Mouse (Mus musculus) large intestine, adult 2 months (tissue): ENCODE measurements around the gene Olfr279. TPM values are rescaled to one million over a fixed set of nuclear protein-coding genes. Genes with fewer than 3 reads are reported as not detected.

ENCODE experiments used
- DNase-seq: peaks from one replicate; pipeline ENCODE4 v3.0.0-alpha.2; 2012; ENCODE audit warnings: low read depth, low spot score
- WGBS: fragments of 180-500 bp; shearing (Covaris S2); methylation state at CpG from one replicate; pipeline ENCODE4 v1.1.7; 2018; 5-methylcytosine and 5-hydroxymethylcytosine counted together
- polyA plus RNA-seq: library from polyadenylated mRNA; depleted of rRNA; stranded (reverse); fragments of >200 nt; gene quantifications from 2 replicates; pipeline ENCODE4 v1.2.3, GENCODE M21; 2012; rRNA removed

Gene Olfr279
- not detected in 2 replicates for polyA plus RNA-seq

GRCm38 (mm10) chr15:98492102-98492501 lies at the start of gene Olfr279:
Gene Olfr279 (plus strand): TSS chr15:98492402.
- DNase-seq: no peak

GRCm38 (mm10) chr15:98444561-98444960 lies 47.6 kb upstream of the Olfr279 start:
- no peak for DNase-seq

More at GRCm38 (mm10) chr15:98492102-98492501, at the start of gene Olfr279:
- WGBS: 38% methylated on average over 4 of the region's 4 CpGs

GRCm38 (mm10) chr15:98448521-98448920 lies 43.7 kb upstream of the Olfr279 start:
- DNase-seq: no peak

More at GRCm38 (mm10) chr15:98444561-98444960, 47.6 kb upstream of the Olfr279 start:
- WGBS: 77% methylated on average over 3 of the region's 3 CpGs

DNA sequence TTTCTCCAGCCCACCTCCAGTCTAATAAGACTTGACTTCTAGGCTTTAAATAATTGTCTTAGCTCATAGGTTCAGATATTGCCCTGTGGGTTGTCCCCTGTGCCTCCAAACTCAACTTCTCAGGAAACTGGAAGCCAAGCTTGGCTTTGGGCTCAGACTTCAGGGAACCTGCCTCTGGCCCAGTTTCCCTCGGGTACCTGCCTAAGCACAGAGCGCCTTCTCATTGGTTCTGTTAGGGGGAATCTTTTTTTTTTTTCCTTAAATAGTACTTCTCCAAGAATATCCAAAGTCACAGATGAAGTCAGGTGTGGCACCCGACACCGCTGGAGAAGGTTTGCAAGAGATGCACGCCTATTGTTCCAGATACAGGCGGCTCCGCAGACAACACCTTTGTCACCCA lies 39.9 kb upstream of the Olfr279 start, which contains the start of gene Olfr281:
TSS of gene Olfr281 (plus strand) at position 301 of the 400 bp plus-strand sequence.
- 93% methylated on average over 7 of the region's 7 CpGs for WGBS
- DNase-seq: no peak

More at GRCm38 (mm10) chr15:98448521-98448920, 43.7 kb upstream of the Olfr279 start:
- WGBS: 58% methylated on average over 4 of the region's 4 CpGs

- DNase-seq: no peak
- 91% methylated on average over 4 of the region's 4 CpGs for WGBS
These were observed 22.6 kb upstream of the Olfr279 start, which contains the start of gene OR5BS1P for GRCm38 (mm10) chr15:98469596-98469995. Gene OR5BS1P (plus strand): TSS chr15:98469896.

- no peak for DNase-seq
- 90% methylated on average over 13 of the region's 13 CpGs for WGBS
These were observed 20.7 kb upstream of the Olfr279 start for GRCm38 (mm10) chr15:98471539-98471938.

GRCm38 (mm10) chr15:98474958-98475357 lies 17.2 kb upstream of the Olfr279 start:
- no peak for DNase-seq
- WGBS: 79% methylated on average over 10 of the region's 10 CpGs

GRCm38 (mm10) chr15:98475382-98475781 lies 16.8 kb upstream of the Olfr279 start:
- no peak for DNase-seq
- WGBS: 39% methylated on average over 10 of the region's 10 CpGs

DNA sequence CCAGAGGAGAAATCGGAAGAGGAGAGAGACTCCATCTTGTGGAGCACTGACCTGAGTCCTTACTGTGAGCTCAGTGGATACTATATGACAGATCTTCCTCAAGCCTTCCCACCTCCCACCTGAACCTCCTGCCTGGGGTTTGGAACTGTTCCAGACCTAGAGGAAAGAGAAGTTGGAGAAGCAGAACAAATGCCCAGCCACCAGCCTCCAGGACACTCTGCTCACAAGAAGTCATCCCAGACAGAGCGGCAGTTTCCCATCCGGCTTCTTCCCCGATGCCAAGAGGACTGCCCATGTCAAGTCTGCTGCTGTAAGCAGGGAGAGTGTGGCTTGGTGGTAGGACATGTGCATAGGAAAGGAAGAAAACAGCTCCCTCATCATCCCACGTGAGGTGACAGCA lies 15.9 kb upstream of the Olfr279 start:
- no peak for DNase-seq
- 73% methylated on average over 5 of the region's 5 CpGs for WGBS

GRCm38 (mm10) chr15:98479568-98480102 lies 12.6 kb upstream of the Olfr279 start:
- DNase-seq: no peak
- WGBS: 82% methylated on average over 7 of the region's 7 CpGs

DNA sequence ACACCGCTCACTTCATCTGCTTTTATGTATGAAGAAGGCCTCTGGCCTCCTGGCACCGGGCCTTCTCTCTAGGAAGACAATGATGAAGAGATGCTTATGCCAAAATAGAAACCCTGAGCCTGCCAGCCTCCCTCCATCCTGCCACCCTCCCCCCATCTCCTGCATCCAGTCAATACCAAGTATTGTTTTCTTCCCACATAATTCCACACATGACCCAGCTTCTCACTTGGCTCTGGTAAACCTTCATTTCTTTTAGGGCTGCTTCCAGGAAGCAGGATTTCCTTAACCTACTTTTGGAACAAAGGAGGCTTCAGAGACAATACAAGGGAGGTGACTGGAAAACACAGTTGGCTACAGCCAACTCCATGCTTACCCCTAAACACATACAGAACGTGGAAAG lies 9.5 kb upstream of the Olfr279 start, which contains the start of gene Lalba:
TSS of gene Lalba (minus strand) at position 21 of the 400 bp plus-strand sequence.
- DNase-seq: no peak
- 53% methylated on average over 3 of the region's 3 CpGs for WGBS

DNA sequence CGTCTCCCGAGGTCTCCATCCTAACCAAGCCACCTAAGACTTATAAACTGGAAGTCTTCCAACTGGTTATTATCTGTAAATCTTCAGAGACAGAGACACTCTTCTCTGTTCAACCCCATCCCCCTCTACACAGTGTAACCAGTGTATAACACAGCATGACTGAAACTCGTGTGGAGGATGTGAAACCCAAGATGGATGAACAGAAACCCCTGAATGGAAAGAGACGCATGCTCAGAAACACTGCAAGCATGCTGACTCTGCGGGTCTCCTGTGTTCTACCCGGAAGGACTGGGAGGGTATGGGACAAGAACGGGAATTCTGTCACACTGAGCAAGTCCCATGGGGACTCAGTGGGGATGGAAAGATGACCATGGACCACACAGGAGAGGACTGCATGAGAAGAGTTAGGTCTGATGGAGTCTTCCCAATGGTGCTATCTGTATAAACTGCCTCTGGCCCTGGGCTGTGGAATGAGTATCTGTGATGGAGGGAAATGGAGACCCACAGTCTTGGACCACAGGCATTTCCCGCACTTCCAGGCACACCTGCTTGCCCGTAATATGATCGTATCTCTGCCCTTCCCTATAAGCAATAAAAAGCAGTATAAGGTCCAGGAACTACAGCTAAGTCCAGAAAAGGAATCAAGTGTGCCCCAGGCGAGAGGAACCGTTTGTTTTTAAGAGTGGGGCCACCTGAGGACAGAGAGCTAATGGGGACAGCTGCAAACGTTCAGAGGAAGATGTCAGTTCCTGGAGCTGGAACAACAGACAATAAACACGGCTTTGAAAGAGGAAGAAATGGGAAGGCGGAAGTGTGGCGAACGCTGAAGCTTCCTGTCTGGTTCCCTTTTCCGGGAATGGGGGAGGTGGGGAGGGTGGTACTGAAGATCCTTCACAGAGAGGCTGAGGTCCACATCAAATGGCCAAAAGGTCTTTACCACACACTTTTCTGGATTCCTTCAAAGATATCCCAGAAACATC lies 8.0 kb upstream of the Olfr279 start:
- WGBS: 28% methylated on average over 18 of the region's 18 CpGs
- DNase-seq: peak; percentile 31

GRCm38 (mm10) chr15:98486433-98487021 lies 5.7 kb upstream of the Olfr279 start:
- DNase-seq: no peak
- 94% methylated on average over 8 of the region's 8 CpGs for WGBS

DNA sequence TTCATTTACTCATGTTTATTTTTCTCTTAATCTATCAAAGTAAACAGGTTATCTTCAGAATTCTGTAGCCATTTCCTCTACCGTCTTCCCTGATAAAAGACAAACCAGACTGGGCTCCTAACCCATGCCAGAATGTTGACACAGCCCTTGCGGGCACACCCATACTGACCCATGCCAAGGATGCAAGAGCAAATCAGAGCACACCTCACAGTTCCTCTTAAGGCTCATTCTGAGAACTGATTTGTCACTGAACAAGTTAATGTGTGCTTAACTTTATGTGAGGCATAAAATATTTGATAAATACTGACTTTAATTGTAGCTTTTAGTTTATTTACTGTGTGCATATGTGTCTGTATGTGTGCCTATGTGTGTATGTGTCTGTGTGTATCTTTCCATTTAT lies 870 bp upstream of the Olfr279 start:
- WGBS: 19% methylated on average over 2 of the region's 2 CpGs
- DNase-seq: peak; percentile 45

- WGBS: 51% methylated on average over 17 of the region's 17 CpGs
These were observed 5.4 kb downstream of the Olfr279 start for GRCm38 (mm10) chr15:98497631-98498030.

DNA sequence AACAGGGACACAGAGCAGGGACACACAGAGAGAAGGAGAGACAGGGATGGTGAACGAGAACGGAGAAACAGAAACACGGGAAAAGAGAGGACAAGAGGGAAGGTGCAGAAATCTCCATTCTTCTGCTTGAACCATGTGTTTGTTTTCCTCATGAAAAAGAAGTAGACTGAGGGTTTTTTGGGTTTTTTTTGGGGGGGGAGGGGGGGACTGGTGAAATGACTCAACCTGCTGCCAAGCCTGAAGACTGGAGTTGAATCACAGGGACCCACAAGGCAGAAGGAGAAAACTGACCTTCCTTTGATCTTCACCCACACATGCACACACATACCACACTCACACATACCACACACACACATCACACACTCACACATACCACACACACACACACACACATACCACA lies 11.1 kb downstream of the Olfr279 start:
- 76% methylated on average over 3 of the region's 3 CpGs for WGBS
- no peak for DNase-seq

More at GRCm38 (mm10) chr15:98497631-98498030, 5.4 kb downstream of the Olfr279 start:
- no peak for DNase-seq

- DNase-seq: no peak
- WGBS: 15% methylated on average over 18 of the region's 18 CpGs
These were observed 12.3 kb downstream of the Olfr279 start for GRCm38 (mm10) chr15:98504514-98504913.

GRCm38 (mm10) chr15:98506253-98506957 lies 14.2 kb downstream of the Olfr279 start:
- DNase-seq: no peak

DNA sequence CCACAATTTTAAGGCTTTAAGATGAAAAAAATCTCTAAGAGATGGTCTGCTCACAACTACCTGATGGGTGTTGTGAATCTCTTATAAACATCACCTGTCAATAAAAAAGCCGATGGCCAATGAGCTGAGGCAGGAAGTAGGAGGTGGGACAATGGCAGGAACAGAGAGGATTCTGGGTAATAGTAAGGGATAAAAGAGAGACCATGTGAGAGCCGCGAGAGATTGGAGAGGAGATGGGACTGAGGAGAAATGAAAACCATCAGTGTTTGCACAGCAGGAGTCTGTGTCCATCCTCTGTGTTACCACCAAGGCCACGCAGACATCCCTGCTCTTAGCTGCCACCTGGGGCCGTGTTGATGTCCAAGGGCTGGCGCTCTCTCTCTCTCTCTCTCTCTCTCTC lies 15.1 kb downstream of the Olfr279 start:
- no peak for DNase-seq
- 75% methylated on average over 6 of the region's 6 CpGs for WGBS

More at GRCm38 (mm10) chr15:98506253-98506957, 14.2 kb downstream of the Olfr279 start:
- WGBS: 64% methylated on average over 9 of the region's 9 CpGs
